Mouse (Mus musculus): Measurements from ENCODE around the gene Fbxl21.

Gene Fbxl21

DNA sequence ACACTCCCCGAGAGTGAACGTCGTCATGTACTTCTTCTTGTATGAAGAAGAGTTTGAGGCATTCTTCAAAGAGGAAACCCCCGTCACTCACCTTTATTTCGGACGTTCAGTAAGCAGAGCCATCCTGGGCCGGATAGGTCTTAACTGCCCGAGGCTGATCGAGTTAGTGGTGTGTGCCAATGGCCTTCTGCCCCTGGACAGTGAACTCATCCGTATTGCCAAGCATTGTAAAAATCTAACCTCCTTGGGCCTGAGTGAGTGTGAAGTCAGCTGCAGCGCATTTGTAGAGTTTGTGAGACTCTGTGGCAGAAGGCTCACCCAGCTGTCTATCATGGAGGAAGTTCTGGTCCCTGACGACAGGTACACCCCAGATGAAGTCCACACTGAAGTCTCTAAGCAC is 14.8 kb downstream of the Fbxl21 start:
- DNase-seq = no peak

DNA sequence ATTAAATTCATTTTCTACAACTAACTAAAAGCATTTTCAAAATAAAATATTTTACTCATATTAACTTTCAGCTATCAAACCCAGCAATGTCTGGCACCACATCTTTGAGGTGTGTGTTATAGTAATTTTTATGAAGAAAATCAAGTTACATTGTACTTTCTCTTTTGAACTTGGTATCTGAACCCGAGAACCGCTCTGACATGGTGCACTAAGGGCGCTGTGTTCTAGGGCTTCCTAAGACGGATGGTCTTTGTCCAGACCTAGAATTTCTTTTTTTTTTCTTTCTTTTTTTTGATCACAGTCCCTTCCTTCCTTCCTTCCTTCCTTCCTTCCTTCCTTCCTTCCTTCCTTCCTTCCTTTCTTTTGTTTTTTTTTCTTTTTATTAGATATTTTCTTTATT is 17.6 kb downstream of the Fbxl21 start:
- DNase-seq = peak; percentile 69

DNA sequence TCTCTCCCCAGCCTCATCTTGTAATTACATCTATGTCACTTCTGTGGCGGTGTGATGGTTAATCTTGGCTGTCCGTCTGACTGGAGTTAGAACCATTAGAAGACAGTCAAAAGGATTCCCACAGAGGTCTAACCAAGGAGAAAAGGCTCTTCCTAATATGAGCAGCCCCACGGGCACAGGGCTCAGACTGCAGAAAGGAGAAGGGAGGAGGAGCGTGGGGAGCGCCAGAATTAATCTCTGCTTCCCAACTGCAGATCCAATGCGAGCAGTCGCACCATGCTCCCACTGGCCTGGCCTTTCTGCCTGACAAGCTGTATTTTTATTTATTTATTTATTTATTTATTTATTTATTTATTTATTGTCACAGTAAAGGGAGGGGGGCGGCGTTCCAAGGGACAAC is 21.5 kb downstream of the Fbxl21 start:
- DNase-seq = no peak

DNA sequence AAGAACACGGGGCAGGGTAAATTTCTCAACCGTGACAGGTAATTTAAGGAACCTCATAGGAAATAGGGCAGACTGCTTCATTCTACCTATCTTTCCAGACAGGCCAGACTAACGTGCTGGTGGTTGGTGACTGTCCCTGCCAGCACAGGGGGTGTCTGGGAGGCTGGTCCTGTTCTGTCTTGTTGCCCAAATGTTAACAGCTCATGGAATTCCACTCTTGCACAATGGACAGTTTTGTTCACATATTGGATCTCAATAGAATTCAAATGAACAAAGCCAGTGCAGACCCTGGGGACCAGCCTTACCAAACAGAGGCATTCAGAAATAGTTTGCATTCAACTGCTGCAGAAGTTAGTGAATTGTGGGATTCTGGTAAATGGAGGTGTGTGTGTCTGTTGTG is 22.7 kb downstream of the Fbxl21 start:
- no peak for DNase-seq

DNA sequence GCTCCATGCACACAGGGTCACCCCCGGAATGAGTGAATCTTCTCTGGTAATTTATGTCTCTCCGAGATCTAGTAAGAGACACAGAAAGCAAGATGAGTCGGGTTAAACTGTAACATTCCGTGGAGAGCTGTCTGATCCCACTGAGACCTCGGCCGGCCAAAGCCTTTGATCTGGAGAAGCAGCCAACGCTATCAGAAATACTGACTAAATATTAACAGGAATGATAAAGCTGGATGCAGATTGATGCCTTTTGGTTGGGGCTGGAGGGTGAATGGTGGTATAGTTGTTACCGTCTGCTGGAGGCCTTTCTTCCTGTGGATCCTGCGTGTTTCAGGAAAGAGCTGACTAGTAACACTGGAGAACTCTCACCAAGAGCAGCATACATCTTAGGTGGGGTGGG is 26.1 kb downstream of the Fbxl21 start, which contains the start of gene Lect2:
Lect2 (minus strand) TSS at position 102 of the 400 bp plus-strand sequence.
- no peak for DNase-seq

DNA sequence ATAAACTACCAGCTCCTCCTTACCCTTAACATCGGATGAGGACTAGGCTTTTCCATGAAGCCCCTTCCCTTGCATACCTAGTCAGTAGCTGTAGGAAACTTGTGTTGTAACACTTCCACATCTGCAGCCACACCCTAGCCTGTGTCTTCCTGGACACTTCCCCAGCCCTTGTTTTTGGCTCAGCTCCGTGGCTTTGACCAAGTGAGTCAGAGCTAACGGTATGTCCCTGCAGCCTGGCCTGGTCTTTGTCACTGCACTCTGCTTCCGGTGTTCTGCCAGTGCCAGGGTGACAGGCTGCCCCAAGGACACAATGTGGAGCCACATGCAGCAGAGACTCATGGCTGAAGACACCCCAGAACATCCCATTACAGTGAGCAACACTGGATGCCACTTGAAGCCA is 27.1 kb downstream of the Fbxl21 start:
- no peak for DNase-seq

DNA sequence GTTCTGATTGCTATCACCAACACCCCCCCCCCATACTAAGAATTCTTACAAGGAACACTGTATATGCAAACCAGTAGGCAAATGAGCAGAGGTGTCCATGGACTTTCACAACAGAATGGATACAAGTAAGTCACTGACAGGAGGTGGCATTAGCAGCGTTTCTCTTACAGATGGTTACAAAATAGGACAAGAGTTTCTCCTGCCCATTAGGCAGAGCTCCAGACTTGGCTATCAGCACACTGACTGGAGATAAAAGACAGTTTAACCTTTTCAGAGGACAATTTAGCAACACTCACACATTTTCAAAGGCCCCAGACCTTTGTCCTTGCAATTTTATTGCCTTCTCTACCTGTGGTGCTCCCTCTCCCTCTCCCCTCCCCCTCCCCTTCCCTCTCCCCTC is 28.3 kb downstream of the Fbxl21 start:
- no peak for DNase-seq

DNA sequence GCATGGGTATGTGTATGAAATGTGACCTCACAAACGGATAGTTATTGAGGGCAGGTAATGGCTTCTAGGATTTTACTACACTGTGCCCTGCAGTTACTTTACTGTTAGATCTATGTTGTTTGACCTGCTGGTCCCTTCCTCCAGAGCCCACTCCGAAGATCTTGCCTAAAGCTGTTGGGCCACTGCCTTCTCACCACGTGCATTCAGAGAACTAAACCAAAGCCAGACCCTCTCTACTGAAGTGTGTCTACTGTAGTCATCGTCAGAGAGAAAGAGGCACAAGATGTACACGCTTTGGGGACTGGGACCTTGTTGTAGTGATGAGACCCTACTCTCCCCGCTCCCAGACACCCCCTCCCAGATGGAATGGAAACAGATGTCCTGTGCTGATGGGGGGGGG is 29.4 kb downstream of the Fbxl21 start:
- no peak for DNase-seq

DNA sequence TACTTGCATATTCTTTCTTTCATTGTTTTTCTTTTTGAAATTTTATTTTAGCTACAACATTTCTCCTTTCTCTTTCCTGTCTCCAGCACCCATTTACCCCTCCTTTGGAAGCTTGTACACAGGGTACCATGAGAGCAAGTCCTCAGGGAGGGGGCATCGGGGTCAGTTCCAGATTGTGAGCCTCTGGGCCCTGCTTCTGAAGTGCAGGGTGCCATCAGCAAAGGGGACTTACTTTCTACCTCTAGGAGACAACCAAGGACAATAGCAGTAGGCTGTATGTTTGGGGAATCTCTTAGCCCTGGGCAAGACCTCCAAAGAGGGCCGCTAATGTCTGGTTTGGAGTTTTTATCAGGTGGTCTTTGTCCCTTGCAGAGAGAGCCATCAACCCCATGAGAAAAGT is 31.7 kb downstream of the Fbxl21 start:
- DNase-seq = no peak

DNA sequence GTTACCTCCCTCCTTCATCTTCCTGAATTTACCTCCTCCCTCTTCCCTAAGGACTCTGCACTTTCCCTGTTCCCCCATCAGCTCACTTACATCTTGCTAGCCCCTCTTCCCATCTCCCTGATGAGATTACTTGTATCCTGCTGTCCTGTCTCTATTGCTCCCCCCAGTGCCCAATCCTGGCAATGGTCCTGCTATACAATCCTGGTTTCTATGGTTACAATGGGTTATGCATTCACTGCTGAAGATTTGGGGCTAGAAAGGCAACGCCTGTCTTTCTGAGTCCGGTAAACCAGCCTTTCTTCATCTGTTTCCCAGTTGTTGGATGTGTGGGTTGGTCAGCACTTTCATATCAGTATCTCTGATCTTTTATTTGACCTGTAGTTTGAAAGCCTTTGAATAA is 32.1 kb downstream of the Fbxl21 start:
- DNase-seq = peak; percentile 52

DNA sequence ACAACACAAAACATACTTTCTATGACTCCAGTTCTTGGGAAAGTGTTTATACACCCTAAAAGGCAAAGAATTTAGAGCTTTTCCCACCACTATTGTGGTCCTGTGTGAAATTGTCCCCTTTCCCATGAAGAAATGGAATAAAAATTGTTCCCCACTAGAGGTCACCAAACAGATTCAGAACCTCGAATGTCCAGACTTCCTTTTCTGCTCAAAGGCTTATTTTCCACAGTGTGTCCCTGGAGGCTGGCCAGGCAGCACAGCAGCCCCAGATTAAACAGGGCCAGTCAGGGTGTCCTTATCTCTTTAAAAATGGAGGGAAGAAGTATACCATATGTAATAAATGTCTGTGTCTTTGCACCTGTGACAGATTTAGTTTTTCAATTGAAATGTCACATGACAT is 33.7 kb downstream of the Fbxl21 start:
- DNase-seq = peak; percentile 38

DNA sequence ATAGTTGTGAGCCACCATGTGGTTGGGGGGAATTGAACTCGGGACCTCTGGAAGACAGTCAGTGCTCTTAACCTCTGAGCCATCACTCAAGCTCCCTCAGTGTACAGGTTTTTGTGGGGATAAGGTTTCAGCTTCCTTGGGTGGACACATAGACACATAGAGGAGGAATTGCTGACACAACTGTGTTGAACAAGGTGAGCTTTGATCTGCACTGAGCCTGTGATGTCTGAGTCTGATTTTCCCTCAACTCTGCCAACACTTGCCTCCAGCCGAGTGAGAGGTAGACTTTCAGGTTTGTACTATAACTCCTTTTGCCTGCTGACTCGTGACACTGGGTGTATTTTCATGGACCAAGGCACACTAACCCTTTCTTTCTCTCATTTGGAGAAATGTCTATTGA is 34.4 kb downstream of the Fbxl21 start:
- DNase-seq = no peak

DNA sequence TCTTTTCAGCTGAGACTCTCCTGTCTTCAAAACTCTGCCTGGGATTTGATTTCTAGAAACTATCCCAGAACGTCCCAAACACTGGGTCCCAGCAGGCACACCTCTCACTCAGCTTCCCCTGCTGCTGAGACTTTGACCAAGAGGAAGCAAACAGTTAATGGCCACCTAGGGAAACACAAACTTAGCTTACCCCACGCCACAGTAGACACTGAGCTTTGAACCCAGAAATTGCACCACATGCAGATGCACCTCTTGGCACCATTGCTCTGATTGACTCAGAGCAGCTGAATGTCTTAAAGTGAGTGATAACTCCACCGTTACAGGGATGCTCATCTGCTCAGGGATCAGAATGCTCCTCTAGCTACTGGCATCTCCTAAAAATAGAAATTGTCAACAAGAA is 36.5 kb downstream of the Fbxl21 start:
- no peak for DNase-seq

DNA sequence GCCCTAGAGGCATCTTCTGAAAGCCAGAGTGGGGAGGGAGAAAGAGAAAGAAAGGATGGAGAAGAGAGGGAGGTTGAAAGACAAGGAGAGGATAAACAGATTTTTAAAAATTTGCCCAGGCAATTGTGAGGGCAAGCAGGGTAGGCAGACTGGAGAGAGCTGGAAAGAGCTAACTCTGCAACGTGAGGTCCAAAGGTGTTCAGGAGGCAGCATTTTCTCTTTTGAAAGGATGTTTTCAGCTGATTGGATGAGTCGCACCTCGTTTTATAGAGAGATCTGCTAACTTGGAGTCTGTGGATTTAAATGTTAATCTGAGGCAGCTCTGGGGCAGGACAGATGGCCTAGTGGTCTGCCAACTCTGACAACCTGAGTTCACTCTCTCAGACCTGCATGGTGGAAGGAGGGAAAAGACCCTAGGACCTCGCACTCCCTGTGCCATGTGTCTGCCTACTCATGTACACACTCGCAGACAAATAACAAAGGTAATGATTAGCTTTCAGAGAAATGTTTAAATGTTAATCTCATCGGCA is 37.6 kb downstream of the Fbxl21 start:
- no peak for DNase-seq

DNA sequence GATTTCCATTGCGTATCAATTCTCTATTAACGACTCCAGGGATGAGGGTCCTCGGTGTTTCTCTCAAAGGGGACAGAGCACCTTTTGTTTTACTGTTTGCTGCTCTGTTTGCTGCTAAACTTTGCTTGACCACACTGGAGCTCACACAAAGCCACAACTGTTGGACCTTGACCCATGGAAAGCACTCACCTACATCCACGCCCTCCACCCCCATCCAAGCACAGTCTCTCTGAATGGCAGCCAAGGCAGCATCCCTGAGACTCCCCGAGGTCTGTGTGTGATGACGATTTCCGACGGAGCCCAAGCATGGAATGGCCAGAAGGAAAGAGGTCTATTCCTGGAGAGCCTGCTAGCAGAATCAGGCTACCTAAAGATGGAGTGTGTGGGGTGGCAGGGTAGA is 38.9 kb downstream of the Fbxl21 start:
- DNase-seq = no peak

DNA sequence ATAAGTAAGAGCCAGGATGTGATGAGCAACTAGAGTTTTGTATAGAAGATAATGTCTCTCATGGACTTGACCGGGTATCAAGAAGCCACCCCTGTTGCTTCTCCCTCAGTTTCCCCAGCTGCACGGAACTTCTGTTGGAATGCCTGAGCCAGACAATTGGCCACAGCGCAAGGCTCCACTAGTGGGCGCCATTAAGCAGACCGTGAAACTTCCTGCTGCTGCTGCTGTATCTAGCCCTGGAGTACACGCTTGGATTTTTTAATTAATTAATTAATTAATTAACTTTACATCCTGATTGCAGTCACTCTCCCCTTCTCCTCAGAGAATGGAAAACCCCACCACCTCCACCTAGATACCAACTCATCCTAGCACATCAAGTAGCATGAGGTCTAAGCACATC is 40.8 kb downstream of the Fbxl21 start:
- peak; percentile 49 for DNase-seq

DNA sequence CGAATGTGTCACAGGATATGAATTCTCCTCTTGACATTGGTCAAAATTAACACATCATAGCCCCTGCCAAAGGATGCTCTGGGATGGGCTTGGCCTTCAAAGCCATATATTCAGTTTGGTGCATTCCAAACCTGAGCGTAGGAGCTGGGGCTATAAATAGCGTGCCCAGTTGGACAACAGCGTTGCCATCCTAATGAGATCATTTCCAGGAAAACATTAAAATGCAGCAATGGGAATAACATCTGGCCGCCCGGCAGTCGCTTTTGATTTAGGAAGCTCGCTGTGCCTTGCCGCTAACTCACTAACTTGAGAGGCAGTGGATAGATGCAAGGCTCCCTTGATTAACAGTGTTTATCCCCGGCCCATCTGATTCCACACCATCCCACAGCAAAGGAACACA is 44.1 kb downstream of the Fbxl21 start:
- no peak for DNase-seq

DNA sequence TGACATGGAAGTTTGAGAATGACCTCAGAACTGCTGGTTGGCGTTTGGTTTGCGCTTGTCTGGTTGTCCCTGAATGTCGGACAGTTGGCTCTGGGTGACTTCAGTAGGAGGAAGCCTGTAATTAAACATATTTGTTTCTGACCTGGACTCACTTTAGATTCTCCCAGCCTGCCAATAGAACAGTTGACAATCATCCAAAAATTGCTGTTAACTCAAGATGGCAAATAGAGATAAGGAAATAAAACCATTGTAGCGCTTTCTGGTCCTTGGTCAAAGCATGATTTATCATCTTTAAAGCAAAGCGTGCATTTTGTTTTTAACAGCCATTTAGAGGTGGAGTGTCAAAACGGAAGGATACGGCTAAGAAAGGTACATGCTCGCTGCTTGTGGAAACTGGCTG is 49.4 kb downstream of the Fbxl21 start:
- DNase-seq = no peak

DNA sequence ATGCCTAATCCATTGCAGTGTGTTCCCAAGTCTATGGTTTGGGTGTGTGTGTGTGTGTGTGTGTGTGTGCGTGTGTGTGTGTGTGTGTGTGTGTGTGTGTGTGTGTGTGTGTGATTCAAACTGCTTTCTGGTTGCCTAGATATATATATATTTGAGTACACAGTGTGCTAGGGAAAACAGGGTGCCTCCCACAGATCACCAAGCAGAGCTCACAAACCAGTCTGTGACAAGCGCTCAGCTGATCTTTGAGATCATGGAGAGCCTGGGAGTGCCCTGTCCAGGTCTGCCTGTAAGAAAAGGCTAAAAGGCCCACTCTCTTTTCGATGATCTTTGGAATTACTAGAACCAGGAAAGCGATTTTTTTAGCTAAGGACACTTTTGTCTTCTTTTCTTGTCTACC is 52.8 kb downstream of the Fbxl21 start:
- no peak for DNase-seq

DNA sequence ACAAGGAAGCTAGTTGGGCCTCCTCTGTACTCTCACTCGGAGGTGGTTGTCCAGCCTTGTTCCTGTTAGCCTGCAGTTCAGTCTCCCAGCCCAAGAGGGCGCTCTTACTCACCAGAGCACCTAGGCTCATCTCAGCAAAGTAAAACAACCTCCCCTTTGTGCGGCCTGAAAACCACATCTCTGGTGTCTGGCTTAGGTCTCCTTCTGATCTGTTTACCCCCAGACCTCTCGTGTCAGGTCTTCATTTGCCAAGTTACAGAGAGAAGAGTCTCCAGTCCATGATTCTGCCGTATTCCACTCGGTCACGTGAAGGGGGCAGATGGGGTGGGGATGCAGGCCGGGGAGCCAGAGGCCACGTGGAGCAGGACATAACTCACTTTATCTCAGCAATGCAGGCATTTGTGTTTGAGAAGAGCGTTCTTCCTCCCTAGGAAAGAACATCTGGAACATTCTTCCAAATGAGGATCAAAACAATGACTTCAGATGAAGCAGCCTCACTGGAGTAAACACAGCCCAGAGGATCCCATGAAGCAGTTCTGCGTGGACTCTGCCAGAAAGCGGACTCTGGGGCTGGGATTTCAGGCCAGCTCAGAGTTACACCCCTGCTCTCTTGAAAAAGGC is 53.5 kb downstream of the Fbxl21 start:
- peak; percentile 55 for DNase-seq

DNA sequence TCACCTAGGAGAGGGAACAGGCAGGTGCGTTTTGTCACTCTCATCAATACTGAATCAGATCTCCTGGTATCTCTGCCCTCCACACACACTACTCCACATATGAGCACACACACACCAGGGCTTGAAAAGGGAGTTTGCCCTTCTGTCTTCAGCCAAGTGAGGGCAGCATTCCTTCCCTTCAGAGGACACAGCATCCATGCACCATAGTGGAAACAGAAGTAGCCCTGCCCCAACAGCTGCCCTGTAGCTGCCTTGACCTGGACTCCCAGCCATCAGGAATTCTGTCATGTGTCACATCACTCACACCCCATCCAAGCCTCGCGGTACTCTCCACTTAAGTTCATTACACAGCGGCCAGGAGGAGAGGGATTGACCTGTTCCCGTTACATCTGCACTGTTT is 55.8 kb downstream of the Fbxl21 start:
- no peak for DNase-seq

DNA sequence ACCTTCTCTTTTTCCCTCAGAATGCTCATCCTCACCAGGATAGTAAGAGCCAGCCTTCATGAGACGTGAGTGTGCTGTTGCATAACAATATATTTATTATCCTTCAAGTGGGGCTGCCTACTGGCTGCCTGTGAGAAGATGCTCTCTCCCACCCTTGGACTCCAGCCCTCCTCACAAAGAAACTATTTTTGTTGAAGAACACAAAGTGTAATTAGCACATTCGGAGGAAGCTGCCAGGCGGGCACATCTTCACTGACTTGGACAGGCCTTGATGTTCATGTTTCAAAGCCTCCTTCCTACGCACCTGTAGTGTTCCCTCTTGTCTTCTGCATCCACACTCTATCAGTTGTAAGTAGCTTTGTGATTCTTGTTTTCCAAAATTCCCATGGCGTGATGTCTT is 58.2 kb downstream of the Fbxl21 start:
- DNase-seq = no peak

DNA sequence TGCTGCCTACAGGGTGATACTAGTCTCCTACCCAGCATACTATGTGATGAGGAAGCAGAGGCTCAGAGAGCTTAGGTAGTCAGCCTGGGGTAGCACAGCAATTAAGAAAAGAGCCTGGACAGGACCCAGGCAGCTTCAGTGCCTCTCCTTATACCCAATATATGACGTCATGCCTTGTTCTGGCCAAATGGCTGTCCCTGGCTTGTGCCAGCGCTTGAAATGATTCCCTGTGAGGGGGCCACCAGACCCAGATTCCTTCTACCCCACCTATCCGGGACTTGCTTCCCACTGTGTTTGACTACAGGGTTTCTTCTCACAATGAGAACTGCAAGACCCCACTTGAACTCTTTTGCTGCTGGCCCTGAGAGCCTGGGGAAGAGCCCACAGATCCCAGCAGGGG is 59.2 kb downstream of the Fbxl21 start:
- DNase-seq = no peak

DNA sequence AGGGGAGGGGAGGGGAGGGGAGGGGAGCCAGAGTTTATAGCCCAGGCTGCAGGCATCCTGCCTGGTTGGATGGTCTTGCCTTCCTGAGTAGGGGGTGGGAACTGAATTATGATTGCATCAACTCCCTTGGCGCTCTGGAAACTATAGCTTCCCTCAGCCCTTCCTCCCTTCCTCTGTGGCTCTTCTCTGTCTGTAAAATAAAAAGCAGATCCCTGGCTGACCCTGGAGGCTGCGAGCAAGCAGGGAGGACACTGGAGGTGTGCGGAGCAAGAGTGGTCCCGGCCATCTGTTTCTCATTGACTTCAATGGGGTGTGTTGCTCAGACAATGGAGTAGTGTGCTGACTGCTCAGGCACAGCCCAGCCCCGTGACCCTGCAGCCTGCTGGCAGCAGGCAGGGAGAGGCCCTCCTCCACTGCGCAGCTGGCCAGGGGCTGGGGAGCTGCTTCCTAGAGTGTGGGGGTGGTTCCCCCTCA is 59.7 kb downstream of the Fbxl21 start:
- no peak for DNase-seq

DNA sequence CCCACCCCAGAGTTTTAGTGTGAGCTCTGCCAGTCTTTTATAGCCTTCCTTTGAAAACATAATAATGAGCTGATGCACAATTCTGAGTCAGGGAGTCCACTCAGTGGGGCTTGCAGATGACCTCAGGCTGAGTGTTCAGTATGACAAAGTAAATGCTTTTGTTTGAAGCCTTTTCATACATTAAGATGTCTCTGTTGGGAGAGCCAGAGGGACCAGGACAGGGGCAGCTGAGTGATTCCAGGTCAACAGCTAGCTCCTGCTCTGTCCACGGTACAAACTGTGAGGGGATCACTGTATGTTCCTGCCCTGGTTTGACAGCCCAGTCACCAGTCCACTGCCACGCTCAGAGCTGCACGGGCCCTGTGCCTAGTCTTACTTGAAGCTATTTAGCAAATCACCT is 60.4 kb downstream of the Fbxl21 start:
- no peak for DNase-seq
